Mouse (Mus musculus) left cerebral cortex, adult 11 months (tissue): ENCODE measurements around the gene Uap1l1.

ENCODE experiments used
- DNase-seq: peaks from one replicate; pipeline ENCODE4 v3.0.0; 2022; ENCODE audit warnings: low spot score

The Uap1l1 gene

DNA sequence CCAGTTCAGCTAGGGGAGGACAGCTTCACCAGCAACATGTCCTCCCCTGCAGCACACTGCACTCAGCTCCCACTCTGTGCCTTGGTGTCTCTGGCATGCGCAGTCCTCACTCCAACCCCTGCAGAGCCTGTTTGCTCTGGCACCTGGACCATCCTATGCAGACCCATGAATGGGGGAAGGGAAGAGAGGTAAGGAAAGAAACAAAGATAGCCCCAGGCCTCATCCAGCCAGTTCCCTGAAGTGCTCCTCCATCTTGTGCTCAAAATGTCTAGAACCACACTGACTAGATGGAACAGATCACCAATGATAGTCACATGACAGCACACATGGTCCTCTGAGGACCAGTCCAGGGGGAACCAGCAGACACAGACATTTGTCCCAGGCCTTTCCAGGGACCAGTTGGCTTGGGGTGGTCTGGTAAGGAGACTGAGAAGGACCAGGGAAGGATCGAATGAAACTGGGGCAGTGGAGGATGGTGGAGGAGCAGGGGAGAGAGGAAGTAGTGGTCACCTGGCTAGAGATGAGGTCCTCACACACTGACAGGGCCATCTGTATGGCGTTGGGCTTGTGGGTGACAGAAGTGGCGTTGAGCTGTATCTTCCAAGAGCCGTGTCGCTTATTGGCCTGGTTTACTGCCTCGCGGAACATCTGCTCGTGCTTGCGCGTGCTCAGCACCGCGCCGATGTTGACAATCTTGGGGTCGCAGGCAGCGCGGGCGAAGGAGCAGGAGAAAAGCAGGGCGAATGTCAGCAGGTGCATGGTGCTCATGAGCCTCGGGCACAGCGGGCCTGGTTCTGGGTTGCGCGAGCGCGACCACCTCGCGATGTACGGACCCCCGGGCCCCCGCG is 47.1 kb downstream of the Uap1l1 start:
- peak; percentile 55 for DNase-seq

DNA sequence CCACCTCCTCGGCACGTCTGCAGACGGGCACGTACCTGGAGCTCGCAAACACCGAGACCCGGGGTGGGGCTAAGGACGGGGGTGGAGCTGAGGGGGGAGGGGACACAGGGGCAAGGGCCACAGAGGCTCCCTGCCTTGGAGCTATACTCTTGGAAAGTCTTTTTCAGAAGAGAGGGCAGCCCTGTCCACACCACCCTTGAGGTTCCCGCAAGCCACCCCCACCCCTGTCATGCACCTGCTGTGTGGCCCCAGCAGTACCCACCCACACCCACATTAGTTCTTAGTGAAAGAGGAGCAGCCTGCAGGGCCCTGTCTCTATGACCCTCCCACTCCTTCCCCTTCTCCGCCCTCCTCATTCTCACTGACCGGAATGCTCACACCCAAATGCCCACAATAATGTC is 54.0 kb downstream of the Uap1l1 start:
- no peak for DNase-seq

DNA sequence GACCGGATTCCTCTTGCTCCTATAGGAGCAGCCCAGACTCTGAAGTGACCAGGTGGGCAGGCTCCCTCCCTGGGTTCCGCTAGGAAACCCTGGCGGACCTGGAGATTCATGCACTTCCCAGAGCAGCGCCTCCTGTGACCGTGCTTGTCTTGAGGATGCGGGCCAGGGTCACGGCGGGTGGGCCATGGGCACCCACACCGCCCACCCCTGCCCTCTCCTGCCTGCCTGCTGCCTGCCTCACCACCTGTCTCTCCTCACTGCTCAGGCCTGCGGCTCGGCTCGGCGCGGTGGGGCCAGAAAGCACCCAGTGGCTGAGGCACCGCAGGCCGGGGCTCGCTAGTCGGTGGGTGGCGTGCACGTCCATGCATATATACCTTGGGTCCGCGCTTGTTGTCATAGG is 54.5 kb downstream of the Uap1l1 start:
- no peak for DNase-seq

DNA sequence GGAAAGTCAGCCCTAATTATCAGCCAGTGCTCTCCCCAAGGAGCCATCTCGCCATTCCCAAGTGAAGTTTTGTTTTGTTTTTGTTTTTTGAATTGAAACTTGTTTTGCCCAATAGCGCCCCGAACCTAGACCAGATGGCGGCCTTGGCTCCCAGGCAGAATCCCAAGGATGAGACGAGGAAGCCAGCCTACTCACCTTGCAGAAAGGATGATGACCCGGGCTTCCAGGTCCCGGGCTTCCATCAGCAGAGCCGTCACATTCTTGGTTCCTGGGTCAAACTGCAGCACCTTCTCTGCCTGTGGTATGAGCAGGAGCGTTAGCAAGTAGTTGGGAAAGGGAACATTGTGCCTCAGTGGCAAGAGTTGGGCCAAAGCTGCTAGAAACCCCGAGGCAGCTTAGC is 55.3 kb downstream of the Uap1l1 start:
- no peak for DNase-seq
